Mouse (Mus musculus) bone marrow macrophage, adult 2 months (primary cell): Measurements from ENCODE around the gene Tnfrsf22. TPM values are rescaled to one million over a fixed set of nuclear protein-coding genes. Genes with fewer than 3 reads are reported as not detected.
"Not testable (repeated sequence)": the region's sequence is repeated elsewhere in the genome, so short reads cannot be mapped to it uniquely, and the experiment has no call there.

Source experiments
- H3K27ac ChIP-seq: 2 replicates; pipeline ENCODE4 v1.5.1; 2012; ENCODE audit warnings: low read depth, low read length; ENCODE audit not compliant: insufficient read depth
- H3K4me1 ChIP-seq: 2 replicates; pipeline ENCODE4 v1.6.1; 2012; ENCODE audit warnings: low read length; ENCODE audit not compliant: control insufficient read depth, insufficient read depth
- H3K4me3 ChIP-seq: 2 replicates; pipeline ENCODE4 v1.5.1; 2012; ENCODE audit warnings: mild to moderate bottlenecking, low read length, moderate library complexity; ENCODE audit not compliant: insufficient read depth
- CTCF ChIP-seq: IDR thresholded peaks from 2 replicates; pipeline ENCODE4 v1.5.1; 2012; ENCODE audit warnings: low read depth, mild to moderate bottlenecking, low read length, moderate library complexity
- POLR2A ChIP-seq: IDR thresholded peaks from 2 replicates; pipeline ENCODE4 v1.6.1; 2012; ENCODE audit warnings: mild to moderate bottlenecking, low read depth, low read length, borderline replicate concordance
- polyA plus RNA-seq: library from polyadenylated mRNA; stranded (reverse); fragments of >200 nt; gene quantifications from 2 replicates; pipeline ENCODE4 v1.2.4, GENCODE M21; 2012; ENCODE audit not compliant: missing spikeins, insufficient read depth, insufficient read length

The Tnfrsf22 gene
- polyA plus RNA-seq, 1 experiment = 2.9 TPM

DNA sequence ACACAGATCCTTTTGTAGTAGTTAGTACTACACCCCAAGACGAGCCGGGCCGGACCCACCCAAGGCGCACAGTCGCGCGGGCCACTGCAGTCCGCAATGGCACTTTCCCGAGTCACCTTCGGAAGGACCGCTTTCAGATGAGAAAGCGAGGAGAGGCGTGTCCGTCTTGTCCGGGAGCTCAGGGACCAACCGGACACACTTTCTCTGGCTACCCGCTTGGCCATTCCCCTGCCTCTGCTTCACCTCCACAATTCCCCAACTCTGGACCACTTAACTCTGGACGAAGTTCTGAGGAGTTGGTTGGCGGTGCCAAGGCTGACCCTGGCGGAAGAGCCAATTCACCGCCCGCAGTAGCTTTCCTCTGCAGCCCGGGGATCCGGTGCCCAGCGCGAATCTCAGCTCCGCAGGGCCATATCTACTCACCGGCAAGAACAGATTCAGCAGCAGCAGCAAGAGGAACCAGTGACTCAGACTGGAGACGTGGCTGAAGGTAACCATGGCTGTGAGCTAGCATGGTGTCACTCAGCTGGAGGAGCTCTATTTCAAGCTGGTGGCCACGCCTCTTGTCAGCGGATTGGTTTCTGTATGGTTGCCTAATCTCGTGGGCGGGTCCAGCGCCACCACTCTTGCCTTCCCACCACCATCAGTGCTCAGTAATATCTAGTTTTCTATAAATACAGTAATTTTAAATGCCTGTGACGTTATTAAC lies 36.1 kb upstream of the Tnfrsf22 start, which contains the start of gene Tnfrsf23:
Gene Tnfrsf23, minus strand, starts transcription at position 514 of the 709 bp plus-strand sequence.
- TF ChIP-seq CTCF (no peak), POLR2A (no peak)
- peaks cover 19% of the 10 kb centered on the region for H3K4me1 ChIP-seq
- peak within 1 kb of the TSS; percentile 20 for H3K27ac ChIP-seq
- peak within 1 kb of the TSS; percentile 63 for H3K4me3 ChIP-seq

DNA sequence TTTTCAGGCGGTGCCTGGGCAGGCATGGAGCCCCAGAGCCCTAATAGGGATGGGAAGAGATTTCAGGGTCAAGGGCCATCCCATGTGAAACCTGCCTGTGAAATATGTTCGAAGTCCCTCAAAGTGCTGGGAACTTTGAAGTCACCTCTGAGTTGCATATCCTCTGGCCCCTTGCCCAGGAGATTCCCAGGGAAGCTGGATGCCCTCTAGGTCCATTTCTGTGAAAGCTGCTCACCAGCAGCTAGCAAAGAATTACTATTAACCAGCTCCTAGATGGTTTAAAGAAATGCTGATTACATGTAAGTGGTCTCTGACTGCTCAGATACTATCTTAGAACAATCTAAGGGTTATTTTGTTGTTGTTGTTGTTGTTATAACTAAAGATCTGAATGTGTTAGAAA lies 35.1 kb upstream of the Tnfrsf22 start:
- not testable (repeated sequence) for H3K4me3 ChIP-seq, H3K27ac ChIP-seq
- H3K4me1 ChIP-seq = peaks cover 11% of the 10 kb centered on the region

DNA sequence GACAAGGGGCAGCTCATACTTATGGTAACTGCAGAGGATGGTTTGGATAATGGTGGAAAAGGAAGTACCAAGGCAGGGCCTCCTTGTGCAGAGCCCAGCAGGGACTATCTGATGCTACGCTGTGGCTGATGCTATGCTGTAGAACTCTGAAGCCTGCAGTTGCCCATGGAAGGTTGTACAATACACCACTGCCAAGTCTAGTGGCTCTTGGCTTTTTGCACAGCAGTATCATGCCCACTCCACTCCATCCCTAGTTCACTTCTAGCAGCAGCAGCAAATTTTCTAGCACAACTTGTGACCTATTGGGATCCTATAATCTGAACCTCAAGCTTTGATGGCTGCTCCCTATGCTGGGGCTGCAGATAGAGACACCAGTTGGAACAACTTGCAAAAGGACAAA lies 32.1 kb upstream of the Tnfrsf22 start:
- H3K4me3 ChIP-seq = no peak overlapping the region
- H3K27ac ChIP-seq = no peak overlapping the region
- H3K4me1 ChIP-seq = peaks cover 2% of the 10 kb centered on the region
- TF ChIP-seq POLR2A (no peak), CTCF (no peak)

DNA sequence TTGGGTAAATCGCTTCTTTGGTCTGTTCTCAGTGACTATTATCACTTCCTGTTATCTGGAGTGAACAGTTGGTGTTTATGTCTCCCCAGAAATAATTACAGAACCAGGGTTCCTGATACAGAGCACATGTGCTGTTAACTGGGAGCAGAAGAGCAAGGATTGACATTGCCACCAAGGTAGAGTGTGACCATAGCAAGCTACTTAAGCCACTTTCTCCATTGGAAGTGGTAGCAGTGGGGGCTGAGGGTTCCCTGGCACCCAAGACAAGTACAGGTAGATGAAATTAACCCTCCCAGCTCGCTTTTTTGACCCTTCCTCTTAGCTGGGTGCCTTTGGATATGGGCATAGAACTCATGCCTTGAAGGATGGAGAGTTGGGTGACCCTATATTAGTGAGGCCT lies 31.4 kb upstream of the Tnfrsf22 start:
- not testable (repeated sequence) for H3K4me3 ChIP-seq, H3K27ac ChIP-seq, H3K4me1 ChIP-seq

DNA sequence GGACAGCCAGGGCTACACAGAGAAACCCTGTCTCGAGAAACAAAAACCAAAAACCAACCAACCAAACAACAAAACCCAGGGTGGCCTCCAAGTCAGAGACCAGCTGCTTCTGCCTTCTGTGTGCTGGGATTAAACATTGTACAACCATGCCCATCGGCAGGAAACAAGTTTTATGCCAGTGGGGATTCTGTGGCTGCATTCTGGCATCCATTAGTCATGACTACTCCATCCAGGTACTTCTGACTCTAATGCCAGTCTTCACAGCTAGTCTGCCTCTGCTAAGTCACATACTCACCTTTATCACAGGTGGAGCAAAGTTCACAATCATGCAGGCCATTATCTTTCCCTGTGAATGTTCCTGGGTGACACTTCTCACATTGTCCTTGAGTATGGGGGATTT lies 30.2 kb upstream of the Tnfrsf22 start:
- H3K27ac ChIP-seq, H3K4me1 ChIP-seq, H3K4me3 ChIP-seq: not testable (repeated sequence)

DNA sequence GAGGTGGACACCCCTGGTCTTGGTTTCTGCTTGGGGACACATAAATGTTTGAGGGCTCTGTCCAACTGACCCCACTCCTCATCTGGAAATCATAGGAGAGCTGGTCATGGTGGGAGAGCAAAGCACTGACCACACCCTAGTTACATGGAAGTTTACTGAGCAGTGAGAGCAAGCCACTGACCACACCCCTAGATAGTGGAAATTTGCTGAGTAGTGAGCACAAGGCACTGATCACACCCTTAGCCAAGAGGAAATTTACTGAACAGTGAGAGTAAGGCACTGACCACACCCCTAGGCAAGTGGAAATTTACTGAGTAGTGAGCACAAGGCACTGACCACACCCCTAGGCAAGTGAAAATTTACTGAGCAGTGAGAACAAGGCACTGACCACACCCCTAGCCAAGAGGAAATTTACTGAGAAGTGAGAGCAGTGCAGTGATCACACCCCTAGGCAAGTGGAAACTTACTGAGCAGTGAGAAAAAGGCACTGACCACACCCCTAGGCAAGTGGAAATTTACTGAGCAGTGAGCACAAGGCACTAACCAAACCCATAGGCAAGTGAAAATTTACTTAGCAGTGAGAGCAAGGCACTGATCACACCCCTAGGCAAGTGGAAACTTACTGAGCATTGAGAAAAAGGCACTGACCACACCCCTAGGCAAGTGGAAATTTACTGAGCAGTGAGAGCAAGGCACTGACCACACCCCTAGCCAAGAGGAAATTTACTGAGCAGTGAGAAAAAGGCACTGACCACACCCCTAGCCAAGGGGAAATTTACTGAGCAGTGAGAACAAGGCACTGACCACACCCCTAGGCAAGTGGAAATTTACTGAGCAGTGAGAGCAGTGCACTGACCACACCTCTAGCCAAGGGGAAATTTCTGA lies 17.2 kb upstream of the Tnfrsf22 start:
- Histone ChIP-seq H3K4me3 (no peak overlapping the region), H3K4me1 (no peaks in the 10 kb centered on the region), H3K27ac (peak overlapping the region; percentile 64)
- no peak for TF ChIP-seq POLR2A
- no peak for TF ChIP-seq CTCF

DNA sequence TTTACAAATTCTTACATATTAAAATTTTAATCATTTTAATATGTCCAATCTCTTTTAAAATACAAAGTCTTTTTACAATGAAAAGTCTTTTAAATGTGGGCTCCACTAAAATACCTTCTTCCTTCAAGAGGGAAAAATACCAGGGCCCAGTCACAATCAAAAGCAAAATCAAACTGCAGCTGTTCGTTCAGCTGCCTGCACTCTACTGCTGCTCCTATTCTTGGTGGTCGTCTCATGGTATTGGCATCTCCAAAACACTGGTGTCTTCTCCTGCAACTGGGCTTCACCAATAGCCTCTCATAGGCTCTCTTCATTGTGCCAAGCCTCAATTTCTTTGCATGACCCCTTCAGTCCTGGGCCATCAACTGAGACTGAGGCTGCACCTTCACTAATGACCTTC lies 14.0 kb upstream of the Tnfrsf22 start:
- TF ChIP-seq POLR2A = no peak
- Histone ChIP-seq H3K4me3 (no peak overlapping the region), H3K4me1 (peaks cover 6% of the 10 kb centered on the region; the same call in 1 of the 2 replicates), H3K27ac (no peak overlapping the region)

DNA sequence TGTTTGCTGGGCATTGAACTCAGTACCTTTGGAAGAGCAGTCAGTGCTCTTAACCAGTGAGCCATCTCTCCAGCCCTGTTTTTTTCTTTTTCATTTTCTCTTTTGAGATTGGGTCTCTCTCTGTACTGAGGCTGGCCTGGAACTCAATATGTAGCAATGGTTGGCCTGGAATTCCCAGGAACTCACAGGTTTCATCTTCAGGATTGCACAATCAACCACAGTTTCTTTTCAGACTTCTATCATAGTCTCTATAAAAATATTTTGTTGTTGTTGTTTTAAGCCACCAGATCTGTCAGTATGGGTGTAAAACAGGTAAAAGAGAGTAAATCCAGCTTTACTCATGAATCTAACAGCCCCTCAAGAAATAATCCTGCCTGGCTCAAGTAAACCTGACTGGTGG lies 11.3 kb upstream of the Tnfrsf22 start:
- H3K4me1 ChIP-seq = peaks cover 6% of the 10 kb centered on the region; the same call in 1 of the 2 replicates
- H3K4me3 ChIP-seq = no peak overlapping the region
- H3K27ac ChIP-seq = no peak overlapping the region
- TF ChIP-seq CTCF (no peak), POLR2A (no peak)

DNA sequence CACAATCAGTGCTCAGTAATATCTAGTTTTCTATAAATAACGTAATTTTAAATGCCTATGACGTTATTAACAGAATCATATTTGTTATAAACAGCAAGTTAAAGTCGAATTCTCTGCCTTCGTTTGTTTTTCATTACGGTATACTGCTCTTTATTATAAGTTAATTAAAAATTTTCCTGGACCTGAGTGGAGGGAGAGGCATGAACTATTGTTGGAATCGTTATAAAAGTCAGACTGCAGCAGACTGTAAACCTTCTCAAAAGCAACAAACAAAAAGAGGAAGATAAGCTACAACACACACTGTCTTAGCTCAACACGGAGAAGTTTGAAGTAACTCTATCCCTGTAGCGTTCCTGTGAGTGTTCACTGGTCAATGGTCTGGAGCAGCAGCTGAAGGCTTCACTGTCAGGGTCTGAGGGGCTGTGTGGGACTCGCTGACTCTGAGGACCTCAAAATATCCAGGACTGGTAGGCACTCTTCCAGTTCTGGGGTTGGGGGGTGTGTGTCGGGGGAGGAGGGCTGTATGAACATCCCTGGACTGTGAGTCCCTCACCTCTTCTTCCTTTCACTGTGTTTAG lies 397 bp upstream of the Tnfrsf22 start:
- not testable (repeated sequence) for H3K4me1 ChIP-seq, H3K4me3 ChIP-seq
- H3K27ac ChIP-seq = peak overlapping the region; percentile 15

DNA sequence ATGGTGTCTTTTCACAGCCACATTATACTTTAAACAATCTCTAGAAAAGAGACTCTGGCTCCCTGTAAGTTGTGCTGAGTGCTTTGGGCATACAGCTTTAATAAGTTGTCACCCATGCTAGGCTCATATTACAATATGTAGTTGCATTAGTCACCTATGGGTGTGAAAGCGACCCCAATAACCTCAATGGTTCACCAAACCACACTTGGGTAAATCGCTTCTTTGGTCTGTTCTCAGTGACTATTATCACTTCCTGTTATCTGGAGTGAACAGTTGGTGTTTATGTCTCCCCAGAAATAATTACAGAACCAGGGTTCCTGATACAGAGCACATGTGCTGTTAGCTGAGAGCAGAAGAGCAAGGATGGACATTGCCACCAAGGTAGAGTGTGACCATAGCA lies 5.5 kb downstream of the Tnfrsf22 start:
- H3K4me3 ChIP-seq, H3K27ac ChIP-seq, H3K4me1 ChIP-seq: not testable (repeated sequence)
